Mouse (Mus musculus) spleen, adult 2 months (tissue): ENCODE measurements around the gene Oat. TPM values are rescaled to one million over a fixed set of nuclear protein-coding genes. Genes with fewer than 3 reads are reported as not detected.

Experiments
- DNase-seq, 2 experiments: peaks; one replicate each; pipeline versions ENCODE4 v3.0.0 to v3.0.0-alpha.2; 2012 to 2021; ENCODE audit warnings: low spot score in 2 of 2, low read depth in 1 of 2
- H3K27ac ChIP-seq: fragments of 200-500 bp; 2 replicates; pipeline ENCODE4 v1.5.1; 2012; ENCODE audit warnings: low read length, inconsistent platforms; ENCODE audit not compliant: insufficient read depth
- H3K27me3 ChIP-seq: fragments of 200-500 bp; 2 replicates; pipeline ENCODE4 v1.6.1; 2012; ENCODE audit warnings: mild to moderate bottlenecking, moderate library complexity, low read length, inconsistent platforms; ENCODE audit not compliant: control insufficient read depth, insufficient read depth
- H3K36me3 ChIP-seq: fragments of 200-500 bp; 2 replicates; pipeline ENCODE4 v1.6.1; 2012; ENCODE audit warnings: mild to moderate bottlenecking, low read length, inconsistent platforms; ENCODE audit not compliant: control insufficient read depth, insufficient read depth
- H3K4me1 ChIP-seq: fragments of 200-500 bp; 2 replicates; pipeline ENCODE4 v1.6.1; 2011; ENCODE audit warnings: inconsistent platforms; ENCODE audit not compliant: control insufficient read depth, insufficient read depth, insufficient read length
- H3K4me3 ChIP-seq: fragments of 200-500 bp; 2 replicates; pipeline ENCODE4 v1.5.1; 2011; ENCODE audit warnings: mild to moderate bottlenecking, inconsistent platforms; ENCODE audit not compliant: insufficient read depth, insufficient read length; ENCODE audit errors: extremely low read depth
- CTCF ChIP-seq: fragments of 200-500 bp; IDR thresholded peaks from 2 replicates; pipeline ENCODE4 v1.5.1; 2011; ENCODE audit warnings: mild to moderate bottlenecking, inconsistent platforms; ENCODE audit not compliant: insufficient read depth, insufficient read length, insufficient replicate concordance; ENCODE audit errors: extremely low read depth
- POLR2A ChIP-seq: fragments of 200-500 bp; IDR thresholded peaks from 2 replicates; pipeline ENCODE4 v1.6.1; 2011; ENCODE audit warnings: low read depth, low read length, inconsistent platforms
- WGBS: fragments of 180-500 bp; shearing (Covaris S2); methylation state at CpG from one replicate; pipeline ENCODE4 v1.1.7; 2018; 5-methylcytosine and 5-hydroxymethylcytosine counted together
- polyA plus RNA-seq: library from polyadenylated mRNA; depleted of rRNA; stranded (reverse); fragments of >200 nt; gene quantifications from 2 replicates; pipeline ENCODE4 v1.2.3, GENCODE M21; 2012

The Oat gene
- polyA plus RNA-seq, 1 experiment, result 48.5 TPM

DNA sequence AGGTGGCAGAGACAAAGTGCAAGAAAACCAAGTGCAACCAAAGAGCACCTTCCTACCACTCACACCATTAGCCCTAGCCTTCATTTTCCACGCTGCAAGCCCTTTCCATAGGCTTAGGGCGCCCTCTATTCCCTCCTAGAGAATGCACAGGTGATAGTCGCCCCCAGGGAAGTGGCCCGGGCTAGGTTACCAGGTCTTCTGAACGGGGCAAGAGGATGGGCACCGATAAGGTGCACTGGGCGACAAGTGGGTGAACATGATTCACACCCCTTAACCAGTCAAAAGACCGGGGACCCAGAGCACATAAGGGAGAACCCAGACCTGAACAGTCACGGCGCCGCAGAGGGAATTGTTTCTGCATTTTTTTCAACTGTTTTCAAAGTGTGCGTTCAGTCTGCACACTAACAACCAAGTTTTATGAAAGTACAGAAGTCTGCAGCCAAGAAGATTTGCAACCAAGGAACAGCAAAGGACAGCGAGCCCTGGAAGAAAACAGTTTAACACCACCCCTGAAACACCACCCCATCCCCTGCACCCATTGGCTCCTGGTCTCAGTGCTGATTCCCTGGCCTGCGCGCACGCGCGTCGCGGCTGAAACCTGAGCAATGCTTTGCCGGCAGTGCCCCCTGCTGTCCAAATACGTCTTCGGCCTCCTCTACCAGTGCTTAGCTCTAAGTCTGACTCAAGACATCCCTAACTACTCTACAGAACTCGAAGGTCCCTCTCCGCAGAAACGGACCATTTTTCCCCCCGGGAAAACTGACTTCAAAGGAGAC lies 24.7 kb downstream of the Oat start:
- no peaks in the 10 kb centered on the region for H3K4me1 ChIP-seq
- no peaks in the 10 kb centered on the region for H3K27me3 ChIP-seq
- DNase-seq, result peak; percentile 81 to 92
- 2% methylated on average over 27 of the region's 27 CpGs for WGBS
- peaks cover under 1% of the 10 kb centered on the region for H3K36me3 ChIP-seq
- H3K27ac ChIP-seq, result no peak overlapping the region
- peak overlapping the region; percentile 53 for H3K4me3 ChIP-seq
- TF ChIP-seq CTCF (peak; percentile 92), POLR2A (no peak)

DNA sequence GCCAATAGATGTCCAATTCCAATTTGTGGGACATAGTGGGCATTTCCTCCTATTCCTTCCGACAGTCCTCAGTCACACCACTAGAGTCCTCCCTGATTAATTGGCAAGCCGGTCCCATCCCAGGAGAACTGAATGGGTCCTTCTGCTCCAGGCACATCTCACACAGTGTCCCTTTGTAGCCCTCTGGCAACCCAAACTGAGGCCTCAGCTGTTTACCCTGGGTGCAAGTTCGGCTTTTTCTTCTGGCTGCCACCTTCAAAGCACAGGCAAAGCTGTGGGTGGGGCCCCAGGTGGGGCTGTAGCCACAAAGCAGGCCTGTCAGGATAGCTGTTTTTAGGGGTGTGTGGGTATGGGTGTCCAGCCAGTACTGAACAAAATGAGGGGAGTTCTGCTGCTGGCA lies 29.1 kb downstream of the Oat start:
- TF ChIP-seq CTCF (no peak), POLR2A (no peak)
- Histone ChIP-seq H3K4me3 (no peak overlapping the region), H3K36me3 (no peaks in the 10 kb centered on the region), H3K27me3 (no peaks in the 10 kb centered on the region), H3K4me1 (no peaks in the 10 kb centered on the region), H3K27ac (no peak overlapping the region)
- no peak for DNase-seq
- 82% methylated on average over 3 of the region's 3 CpGs for WGBS

- Histone ChIP-seq H3K4me1 (no peaks in the 10 kb centered on the region), H3K27me3 (no peaks in the 10 kb centered on the region), H3K36me3 (no peaks in the 10 kb centered on the region), H3K4me3 (no peak overlapping the region), H3K27ac (no peak overlapping the region)
- no peak for TF ChIP-seq POLR2A
- no peak for TF ChIP-seq CTCF
- no peak for DNase-seq
- 54% methylated on average over 4 of the region's 4 CpGs for WGBS
Measured at GRCm38 (mm10) chr7:132542427-132542826, 33.8 kb downstream of the Oat start.

GRCm38 (mm10) chr7:132541566-132541965 lies 34.6 kb downstream of the Oat start:
- Histone ChIP-seq H3K4me1 (no peaks in the 10 kb centered on the region), H3K27ac (no peak overlapping the region), H3K27me3 (no peaks in the 10 kb centered on the region), H3K36me3 (no peaks in the 10 kb centered on the region), H3K4me3 (no peak overlapping the region)
- 36% methylated on average over 3 of the region's 3 CpGs for WGBS
- no peak for DNase-seq
- TF ChIP-seq POLR2A, result no peak
- TF ChIP-seq CTCF, result no peak

DNA sequence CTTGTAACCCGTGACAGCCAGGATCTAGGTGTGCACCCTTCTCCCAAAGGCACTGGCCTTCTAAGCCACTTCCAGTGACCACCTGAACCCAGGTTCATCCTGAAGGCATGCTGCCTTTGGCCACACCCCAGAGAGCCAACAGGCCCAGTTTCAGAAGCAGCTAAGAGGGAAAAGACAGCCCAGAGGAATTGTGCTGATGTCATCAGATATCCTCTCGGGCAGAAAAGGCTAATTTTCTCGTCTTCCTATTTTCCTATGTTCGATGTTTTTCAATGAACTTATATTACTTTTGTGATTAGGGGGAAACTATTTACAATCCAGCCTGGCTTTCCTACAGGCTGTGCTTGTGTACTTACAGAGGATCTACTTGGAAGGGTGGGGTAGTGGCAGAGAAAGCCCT lies 35.6 kb downstream of the Oat start:
- no peak for DNase-seq
- no peaks in the 10 kb centered on the region for H3K27me3 ChIP-seq
- H3K4me3 ChIP-seq, result no peak overlapping the region
- no peaks in the 10 kb centered on the region for H3K4me1 ChIP-seq
- 87% methylated on average over 4 of the region's 4 CpGs for WGBS
- H3K36me3 ChIP-seq, result no peaks in the 10 kb centered on the region
- TF ChIP-seq POLR2A (no peak), CTCF (no peak)
- H3K27ac ChIP-seq, result no peak overlapping the region

DNA sequence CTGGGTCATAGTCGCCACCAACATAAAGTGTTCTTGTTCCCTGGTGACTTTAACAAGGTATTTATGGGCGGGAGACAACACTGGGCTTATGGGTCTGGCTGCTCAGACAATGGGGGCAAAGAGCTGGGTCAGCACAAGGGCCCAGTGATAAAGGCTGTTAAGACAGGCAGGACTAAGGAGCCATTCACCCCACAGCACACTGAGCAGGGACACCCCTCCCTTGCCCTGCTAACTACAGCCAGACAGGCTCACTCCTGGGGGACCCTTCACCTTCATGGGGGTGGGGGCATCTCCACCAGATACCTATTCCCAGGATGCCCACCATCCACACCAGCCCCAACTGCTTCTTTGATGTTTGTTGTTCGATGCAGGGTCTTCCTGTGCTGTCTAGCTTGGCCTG lies 47.0 kb downstream of the Oat start:
- no peaks in the 10 kb centered on the region for H3K27me3 ChIP-seq
- no peak overlapping the region for H3K4me3 ChIP-seq
- WGBS, result 81% methylated on average over 3 of the region's 3 CpGs
- no peaks in the 10 kb centered on the region for H3K36me3 ChIP-seq
- no peaks in the 10 kb centered on the region for H3K4me1 ChIP-seq
- no peak overlapping the region for H3K27ac ChIP-seq
- TF ChIP-seq CTCF (no peak), POLR2A (no peak)
- DNase-seq, result no peak

DNA sequence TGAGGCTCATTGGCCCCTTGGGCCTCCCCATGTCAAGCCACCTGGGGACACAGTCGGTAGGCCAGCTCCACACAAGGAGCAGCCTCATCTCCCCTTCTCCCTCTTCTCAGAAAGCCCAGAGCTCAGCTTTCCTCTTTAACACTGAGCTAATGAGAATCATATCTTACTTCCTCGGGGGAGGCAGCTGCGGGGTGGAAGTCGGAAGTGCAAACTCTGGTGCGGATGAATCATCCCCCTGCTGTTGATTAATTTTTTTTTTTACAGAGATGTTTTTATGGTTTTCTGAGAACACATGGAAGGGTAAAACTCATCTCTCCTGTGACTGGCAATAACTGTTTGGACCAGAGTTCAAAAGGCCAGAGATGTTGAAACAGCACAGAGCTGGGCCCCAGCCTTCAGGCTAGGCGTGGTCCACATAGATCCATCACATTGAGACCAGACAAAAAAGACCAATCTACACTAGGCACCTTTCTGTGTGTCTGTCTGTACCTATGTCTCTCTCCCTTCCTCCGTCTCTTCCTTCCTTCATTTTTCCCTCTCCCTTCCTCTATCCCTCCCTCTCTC lies 62.7 kb downstream of the Oat start:
- H3K27ac ChIP-seq, result no peak overlapping the region
- no peaks in the 10 kb centered on the region for H3K27me3 ChIP-seq
- WGBS, result 86% methylated on average over 7 of the region's 7 CpGs
- H3K4me3 ChIP-seq, result no peak overlapping the region
- H3K4me1 ChIP-seq, result no peaks in the 10 kb centered on the region
- no peaks in the 10 kb centered on the region for H3K36me3 ChIP-seq
- TF ChIP-seq CTCF (no peak), POLR2A (no peak)
- no peak for DNase-seq
